Mouse (Mus musculus): ENCODE results near the gene Gm10775.
A peak's percentile ranks its signal among the peaks of the same experiment; 100 is the strongest.

Gene Gm10775

DNA sequence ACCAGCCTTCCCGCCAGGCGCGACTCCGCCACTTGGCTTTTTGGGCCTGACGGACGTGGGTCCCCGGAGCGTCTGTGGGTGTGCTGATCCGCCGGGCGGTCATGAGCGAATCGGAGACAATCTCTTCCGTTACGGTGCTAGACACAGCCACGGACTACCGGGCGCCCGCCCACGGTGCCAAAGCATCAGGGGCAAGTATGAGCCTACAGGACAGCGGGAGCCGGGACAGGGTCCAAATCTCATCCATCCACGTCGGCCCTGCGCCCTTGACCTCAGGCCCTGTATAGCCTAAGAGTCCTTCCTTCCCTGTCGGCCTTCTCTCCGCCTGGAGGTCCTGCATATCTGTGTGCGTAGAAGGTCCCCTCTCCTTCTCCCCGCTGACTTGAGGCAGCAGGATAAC lies at the start of gene Gm10775:
TSS of gene Gm10775 (plus strand) at position 301 of the 400 bp plus-strand sequence.
- DNase-seq, result no peak

DNA sequence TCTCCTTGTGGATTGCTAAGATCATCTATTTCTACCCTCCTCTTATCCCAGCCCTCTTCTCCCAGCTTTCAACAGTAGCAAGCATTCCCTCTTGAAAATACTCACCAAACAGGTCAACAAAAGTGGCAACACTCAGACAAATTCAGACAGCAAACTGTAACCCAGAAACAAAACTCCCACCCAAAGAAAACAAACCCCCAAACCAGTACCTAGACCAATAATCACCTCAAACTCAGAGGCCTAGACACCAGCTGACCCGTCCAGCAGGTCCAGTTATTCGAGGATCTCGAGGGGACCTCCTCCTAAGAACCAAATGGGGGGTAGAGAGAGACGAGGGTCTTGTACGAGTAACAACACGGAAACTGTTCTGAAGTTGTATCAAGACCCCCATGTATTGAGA lies 33.4 kb upstream of the Gm10775 start:
- DNase-seq, result no peak

DNA sequence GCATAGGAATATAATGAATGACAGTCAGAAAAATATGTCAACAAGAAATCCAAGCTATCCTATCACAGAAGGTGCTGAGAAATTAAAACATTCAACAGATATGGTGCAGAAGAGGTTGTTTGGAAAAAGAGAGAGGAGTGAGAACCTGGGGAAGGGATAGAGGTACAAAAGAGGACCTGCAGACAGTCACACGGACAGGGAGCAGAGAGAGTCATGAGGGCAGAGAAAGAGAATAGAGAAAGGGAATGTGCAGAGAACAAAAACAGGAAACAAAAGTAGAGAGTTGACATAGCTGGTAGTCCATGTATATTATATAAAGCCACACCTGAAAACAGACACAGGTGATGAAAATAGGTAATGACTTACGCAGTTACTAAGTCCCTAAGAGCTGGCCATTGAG lies 32.7 kb upstream of the Gm10775 start:
- DNase-seq, result no peak

DNA sequence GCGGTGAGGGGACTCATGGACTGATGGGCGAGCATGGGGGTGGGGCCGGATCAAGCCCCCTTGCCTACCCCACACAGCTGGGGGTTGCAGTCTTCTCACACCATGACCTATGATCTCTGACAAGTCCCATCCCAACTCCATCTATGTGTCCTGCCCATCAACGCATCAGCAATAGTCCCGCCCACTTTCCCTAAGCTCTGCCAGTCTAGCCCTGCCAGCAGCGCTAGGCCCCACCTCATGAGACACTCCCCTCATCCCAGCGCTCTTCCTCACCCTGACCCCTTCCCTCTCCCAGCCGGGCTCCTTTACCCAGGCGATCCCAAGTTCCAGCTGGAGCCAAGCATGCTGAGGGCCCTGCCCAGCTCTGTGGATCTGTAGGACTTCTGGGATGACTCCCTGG lies 22.1 kb upstream of the Gm10775 start:
- DNase-seq, result no peak

DNA sequence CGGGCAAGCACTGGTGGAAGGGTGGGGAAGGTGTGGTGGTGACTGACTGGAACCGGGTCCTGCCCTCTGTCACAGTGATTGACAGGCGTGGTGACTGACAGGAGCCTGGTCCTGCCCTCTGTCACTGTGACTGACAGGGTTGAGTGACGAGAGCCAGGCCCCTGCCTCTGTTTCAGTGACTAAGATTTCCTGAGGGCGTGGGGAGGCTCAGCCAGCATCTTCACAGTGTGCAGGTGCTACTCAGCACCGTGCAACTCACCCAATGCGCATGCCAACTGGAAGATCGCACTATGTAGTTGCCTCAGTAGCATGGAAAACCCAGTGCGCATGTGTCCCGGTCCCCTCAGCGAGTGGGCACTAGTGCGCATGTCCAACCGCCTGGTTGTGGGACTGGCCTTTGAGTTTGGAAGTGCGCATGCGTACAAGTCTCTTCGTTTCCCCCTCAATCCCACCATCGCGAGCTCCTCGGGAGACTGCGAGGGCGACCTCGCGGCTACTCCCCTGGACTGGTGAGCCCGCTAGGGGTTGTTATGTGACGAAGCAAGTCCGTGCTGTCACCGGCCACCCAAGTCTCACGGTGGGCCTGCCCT lies 18.7 kb upstream of the Gm10775 start:
- peak; percentile 93 to 94 for DNase-seq

DNA sequence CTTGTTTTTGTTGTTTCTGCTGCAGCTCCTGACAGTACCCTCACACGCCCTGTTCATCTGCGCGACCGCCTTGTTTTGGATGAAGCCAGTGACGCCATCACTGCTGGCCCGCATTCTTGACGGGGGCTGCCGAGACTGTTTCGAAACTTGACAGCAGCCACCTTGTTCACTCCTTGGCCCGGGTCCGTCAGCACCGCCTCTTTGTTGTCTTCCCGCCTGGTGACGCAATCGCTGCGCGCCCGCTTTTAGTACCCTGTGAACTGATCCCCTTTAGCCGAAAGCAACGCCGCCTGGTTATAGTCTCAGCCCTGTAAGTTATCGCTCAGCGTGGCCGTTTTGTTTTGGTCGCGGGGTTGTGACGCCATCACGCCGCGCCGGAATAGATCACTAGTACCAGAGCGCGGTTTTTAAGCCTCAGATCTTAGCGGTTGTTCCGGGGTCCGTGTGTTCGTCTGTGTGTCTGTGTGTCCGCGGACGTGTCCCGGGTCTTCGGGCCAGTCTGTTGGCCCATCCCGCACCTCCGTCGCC lies 18.2 kb upstream of the Gm10775 start:
- peak; percentile 87 to 93 for DNase-seq

DNA sequence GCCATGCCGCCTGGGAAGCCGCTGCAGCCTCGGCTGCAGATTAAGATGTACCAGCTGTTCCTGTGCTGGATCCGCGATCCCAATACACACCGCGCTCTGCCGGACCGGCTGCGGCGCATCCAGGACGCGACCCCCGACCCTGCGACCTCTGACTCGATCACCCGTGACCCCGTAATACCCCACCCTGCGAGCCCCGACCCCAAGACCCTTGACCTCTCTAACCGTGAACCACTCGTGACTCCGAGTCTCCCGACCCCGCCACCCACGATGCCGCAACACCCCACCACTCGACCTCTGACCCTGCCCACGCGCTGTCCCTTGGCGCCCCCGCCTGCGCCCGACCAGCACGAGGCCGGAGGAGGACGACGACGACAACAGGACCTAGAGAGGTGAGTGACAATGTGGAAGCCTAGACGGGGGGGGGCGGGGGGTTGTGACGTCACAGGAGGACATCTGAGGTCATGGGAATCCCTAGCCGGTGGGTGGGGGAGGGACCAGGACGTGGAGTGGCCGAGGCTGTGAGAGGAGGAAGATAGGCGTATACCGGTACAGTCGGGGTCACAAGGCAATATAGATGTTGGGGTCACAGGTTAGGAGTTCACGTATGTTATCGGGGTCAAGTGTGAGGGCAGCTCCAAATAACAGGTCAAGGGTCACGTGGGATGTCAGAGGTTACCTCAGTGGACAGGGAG lies 17.6 kb upstream of the Gm10775 start:
- peak in 1 of 2 experiments; percentile 12 for DNase-seq

DNA sequence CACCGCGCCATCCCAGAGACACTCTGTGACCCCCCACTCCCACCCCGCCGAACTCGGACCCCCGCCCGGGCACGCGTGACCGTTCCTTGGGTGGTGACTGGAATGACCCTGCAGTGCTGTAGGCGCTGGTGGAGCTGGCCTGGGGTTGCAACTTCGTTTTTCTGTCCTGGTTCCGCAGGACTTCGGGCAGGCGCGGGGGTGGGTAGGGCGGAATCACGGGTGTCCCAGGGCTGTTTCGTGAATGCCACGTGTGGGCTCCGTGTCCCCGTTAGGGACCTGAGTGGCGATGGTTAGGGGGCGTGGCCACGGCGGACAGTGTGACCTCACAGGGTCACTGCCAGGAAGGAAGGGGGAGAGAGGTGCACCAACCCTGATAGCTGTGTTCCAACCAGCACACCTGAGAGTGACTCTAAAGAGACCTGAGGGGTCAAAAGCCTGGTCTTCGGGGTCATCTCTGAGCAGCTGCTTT lies 17.0 kb upstream of the Gm10775 start:
- peak; percentile 10 to 18 for DNase-seq

DNA sequence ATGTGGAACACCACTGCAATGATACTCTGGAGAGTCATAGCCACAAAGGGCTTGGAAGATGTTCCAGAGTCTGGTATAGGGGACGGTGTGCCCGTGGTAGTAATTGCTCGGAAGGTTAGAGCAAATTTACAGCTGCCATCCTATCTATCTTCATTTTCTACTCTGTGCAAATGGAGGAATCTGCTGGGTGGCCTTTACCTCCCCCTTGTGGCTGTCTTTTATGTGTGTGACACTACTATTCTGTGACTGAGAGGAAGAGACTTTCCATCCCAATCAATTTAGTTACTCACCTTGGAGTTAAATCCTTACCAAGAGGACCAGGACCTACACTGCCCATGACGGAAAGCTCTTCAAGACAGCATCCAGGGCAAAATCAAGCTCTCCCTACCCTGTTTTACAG lies 16.1 kb upstream of the Gm10775 start:
- DNase-seq, result no peak

DNA sequence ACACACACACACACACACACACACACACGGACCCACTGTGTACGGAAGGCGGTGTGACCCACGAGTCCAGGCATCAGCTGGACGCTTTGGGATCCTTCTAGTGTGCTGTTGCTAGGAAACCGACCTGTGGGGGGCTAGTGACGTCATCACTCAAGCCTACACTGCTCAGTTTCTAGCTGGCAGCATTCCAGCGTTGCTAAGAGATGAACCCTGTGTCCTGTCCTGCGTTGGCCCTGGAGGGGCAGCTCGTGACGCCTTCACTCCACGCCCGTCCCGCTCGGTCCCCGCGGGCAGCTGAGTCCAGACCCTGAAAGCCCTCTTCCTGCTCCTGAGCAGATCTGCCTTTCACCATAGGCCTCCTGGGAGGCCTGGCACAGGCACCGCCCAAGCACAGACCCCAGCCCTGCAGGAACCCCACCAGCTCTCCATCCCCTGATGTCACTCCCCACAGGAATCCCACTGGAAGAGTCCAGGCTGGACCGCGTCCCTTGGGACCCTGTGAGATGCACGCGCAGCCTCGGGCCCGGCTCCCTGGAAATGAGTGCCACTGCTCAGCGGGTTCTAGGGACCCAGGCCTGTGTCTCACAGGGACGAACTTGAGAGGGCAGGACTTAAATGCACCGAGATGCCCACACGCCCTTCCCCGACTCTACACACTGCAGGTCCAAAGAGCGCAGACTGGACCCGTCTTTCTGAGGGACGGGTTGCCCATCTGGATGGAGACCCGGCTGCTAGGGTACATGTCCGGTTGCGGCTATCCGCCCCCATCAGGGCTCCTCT lies 974 bp upstream of the Gm10775 start:
- no peak for DNase-seq

DNA sequence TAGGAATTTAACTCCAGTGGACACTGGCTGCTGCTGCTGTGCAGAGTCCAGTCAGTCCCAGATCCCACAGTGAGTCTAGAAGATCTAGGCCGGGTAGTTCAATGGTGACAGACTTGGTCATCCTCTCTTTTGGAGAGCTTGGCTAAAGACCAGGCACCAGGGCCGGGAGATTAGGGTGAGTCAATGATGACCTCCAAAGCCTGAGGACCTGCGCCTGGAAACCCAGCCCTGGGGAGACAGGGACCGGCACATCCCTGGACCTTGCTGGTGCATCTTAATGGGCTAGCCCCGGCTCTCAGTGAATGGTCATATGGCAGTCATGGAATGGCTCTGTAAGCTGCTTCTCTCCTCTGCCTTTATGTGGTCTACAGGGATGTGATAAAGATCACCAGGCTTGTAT lies 2.7 kb downstream of the Gm10775 start:
- no peak for DNase-seq

DNA sequence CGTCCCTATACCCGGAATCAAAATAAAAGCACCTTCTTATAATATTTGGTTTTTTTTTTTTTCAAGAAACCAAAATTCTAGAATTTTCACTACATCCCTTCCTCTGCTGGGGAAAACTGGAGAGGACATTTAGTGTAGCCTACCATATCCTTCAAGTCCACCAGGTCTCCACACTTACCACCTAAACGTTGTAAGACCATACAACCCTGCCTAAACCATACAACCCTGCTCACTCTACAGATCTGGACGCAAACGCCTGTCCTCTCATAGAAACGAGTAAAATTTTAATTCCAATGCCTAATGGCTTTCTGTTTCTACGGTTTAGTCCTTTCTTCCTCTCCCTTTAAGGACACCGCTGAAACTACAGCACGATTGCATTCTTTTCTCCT lies 18.6 kb downstream of the Gm10775 start:
- DNase-seq, result no peak

DNA sequence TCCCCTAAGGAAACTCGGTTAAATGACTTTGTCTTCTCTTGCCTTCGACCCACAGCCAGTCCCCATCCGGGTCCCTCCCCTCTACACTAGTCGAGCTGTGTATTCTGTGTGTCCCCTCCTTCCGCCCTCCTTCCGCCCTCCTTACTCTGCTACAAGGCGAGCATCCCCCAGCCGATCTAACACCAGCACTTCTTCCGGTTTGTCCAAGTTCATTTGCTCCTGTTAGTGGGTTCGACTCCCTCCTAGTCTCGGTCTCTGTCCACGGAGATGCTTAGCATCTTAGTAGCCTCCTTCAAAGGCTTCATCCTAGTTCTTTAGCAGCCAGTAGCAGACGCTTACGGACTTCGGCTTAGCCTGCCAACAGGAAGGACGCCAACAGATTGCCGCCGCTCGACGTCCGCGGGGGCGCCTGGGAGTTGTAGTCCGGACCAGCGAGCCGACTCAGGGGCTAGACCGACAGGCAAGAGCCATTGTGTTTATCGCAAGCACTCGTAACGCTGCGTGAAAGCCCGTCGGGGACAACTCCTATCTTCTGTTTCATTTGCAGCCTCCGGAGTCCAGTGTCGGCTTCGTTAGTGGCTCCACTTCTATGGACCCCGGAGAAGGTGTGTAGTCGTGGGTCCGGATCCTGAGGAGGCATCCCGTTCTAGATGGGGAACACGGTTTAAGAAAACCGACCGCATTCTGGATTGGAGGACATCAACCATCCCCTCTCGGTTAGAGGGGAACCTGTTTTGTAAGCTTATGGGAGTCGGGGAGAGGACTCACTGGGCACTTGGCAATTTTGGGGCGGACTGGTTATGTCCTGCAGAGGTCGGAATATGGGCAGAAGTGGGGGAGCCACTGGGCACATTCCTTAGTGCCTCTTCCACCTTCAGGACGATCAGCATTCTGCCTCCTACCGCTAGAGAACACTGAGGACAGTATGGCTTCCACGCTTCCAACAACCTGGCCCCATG lies 19.3 kb downstream of the Gm10775 start, which contains the start of gene Zfp369:
TSS of gene Zfp369 (plus strand) at position 432 of the 959 bp plus-strand sequence.
- peak; percentile 83 to 90 for DNase-seq

DNA sequence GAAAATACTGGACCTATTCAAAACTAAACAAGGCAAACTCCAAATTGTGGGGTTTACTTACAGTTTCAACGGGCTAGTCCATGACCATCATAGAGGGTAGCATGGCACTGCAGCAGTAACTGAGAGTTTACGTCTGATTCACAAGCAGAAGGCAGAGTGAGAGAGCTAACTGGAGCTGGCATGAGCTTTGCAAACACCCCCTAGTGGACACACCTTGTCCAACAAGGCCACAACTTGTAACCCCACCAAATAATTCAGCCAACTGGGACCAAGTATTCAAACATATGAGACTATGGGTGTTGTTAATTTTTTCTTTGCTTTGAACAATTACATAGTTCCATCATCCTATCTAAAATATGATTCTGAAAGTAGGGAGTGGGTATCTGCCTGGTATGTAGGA lies 27.4 kb downstream of the Gm10775 start:
- DNase-seq, result no peak

DNA sequence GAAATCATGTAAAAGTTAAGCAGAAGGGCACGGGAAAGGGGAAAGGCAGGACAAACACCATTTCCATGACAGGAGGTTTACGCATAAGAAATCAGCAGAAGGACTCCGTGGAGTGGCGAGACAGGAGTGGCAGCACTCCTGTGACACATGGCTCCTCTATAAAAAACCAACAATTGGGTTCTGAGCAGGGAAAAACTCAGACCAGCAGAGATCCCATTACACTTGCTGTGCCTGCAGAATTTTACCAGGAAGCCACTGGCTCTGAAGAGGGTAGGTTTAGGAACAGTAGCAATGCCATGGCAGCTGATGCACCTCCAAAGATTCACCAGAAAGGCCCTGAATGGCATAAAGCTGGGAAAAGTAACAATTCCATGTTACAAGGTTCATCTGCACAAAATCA lies 37.0 kb downstream of the Gm10775 start:
- no peak for DNase-seq
